8 mouse cellular contexts compared by ENCODE assay signal in the genomic region with DNA sequence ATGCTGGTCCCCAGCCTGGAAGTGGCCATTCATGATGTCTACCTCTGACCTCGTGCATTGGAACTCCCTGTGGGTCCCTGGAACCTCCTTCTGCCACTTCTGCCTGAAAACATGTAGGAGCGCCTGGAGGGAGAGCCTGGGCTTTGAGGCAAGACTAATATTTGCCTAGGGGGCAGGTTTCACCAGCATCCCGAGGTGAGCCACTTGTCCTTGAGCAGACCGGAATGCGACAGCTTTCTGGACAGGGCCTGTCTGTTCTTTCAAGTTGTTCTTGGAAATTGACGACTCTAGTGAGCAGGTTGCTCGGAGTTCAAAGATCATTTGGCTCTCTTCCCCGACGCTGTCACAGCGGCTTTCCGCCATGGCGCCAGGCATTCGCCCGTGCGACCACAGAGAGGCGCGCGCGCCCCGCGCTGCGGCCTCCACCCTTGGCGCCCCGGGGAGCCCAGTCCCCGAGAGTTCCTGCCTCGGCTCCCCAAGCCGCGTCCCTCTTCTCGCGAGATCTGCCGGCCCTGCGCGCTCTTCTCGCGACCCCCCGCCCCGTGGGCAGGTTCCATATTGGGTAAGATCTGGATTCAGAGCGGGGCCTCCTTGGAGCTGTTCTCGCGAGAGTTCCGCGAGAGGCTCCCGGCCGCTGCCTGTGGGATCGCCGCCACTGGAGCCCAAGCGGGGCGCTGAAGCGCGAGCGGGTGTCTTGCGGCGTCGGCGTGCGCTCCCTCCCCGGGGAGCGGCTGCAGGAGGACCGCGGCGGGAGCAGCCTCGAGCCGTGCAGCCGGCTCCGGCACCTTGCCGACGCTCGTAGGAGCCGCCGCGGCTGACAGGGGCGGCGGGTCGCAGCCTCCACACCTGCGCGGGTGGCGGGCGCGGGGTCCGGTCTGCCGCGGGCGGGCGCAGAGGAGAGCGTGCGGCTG. TPM values are rescaled to one million over a fixed set of nuclear protein-coding genes. Genes with fewer than 3 reads are reported as not detected.
DNase-seq lines count a peak whose midpoint lies in the region; ATAC-seq and TF ChIP-seq lines count a peak whose summit lies in the region.

Gene Mapk14 (plus strand): TSS at position 554 of the 911 bp plus-strand sequence.

- under 1% methylated on average over 67 of the region's 86 CpGs for WGBS in forebrain, postnatal 0 days
- under 1% methylated on average over 80 of the region's 86 CpGs for WGBS in lung, embryonic 15.5 days

- peaks cover 46% of the 10 kb centered on the region for H3K4me1 ChIP-seq in G1E (ENCODE audit: insufficient read depth, low read depth, low read length)
- peaks cover 16% of the 10 kb centered on the region for H3K4me1 ChIP-seq in forebrain, postnatal 0 days (ENCODE audit: insufficient read depth)
- peaks cover 44% of the 10 kb centered on the region for H3K4me1 ChIP-seq in lung, embryonic 15.5 days

- TF ChIP-seq CTCF in G1E (IDR thresholded peaks at IDR 0.05; ENCODE audit: low read depth, low read length), result peak; percentile 25; the same call in 1 of the 2 replicates
- peak; percentile 74 for TF ChIP-seq CTCF in forebrain, postnatal 0 days (IDR thresholded peaks at IDR 0.05; ENCODE audit: low read depth)

- peak; percentile 92 for DNase-seq in G1E (ENCODE audit: low spot score)
- peak; percentile 98 to 99 for DNase-seq in cerebellum, adult 18-20 months
- DNase-seq in forebrain, postnatal 0 days, result peak; percentile 100
- peak; percentile 100 for DNase-seq in heart, postnatal 4 days
- DNase-seq in layer of hippocampus, adult 8-10 months (ENCODE audit: low spot score in 2 of 2), result peak; percentile 99
- DNase-seq in ovary, adult 18-20 months (ENCODE audit: low spot score), result peak; percentile 100
- DNase-seq in thymus, postnatal 0 days (ENCODE audit: low spot score), result peak; percentile 100

- peak within 1 kb of the TSS; percentile 92 for H3K9ac ChIP-seq in forebrain, postnatal 0 days
- peak within 1 kb of the TSS; percentile 87 for H3K9ac ChIP-seq in lung, embryonic 15.5 days

- no peaks in the 10 kb centered on the region for H3K27me3 ChIP-seq in G1E (ENCODE audit: insufficient read depth, low read length)
- H3K27me3 ChIP-seq in forebrain, postnatal 0 days (ENCODE audit: insufficient read depth, low read length), result no peaks in the 10 kb centered on the region
- peaks cover 8% of the 10 kb centered on the region; the same call in 1 of the 2 replicates for H3K27me3 ChIP-seq in lung, embryonic 15.5 days

- no peaks in the 10 kb centered on the region for H3K9me3 ChIP-seq in G1E (replicated peaks)
- H3K9me3 ChIP-seq in forebrain, postnatal 0 days (ENCODE audit: low read length), result no peaks in the 10 kb centered on the region
- H3K9me3 ChIP-seq in lung, embryonic 15.5 days, result no peaks in the 10 kb centered on the region

- peak within 1 kb of the TSS; percentile 87 for H3K4me2 ChIP-seq in forebrain, postnatal 0 days (ENCODE audit: low read depth)
- H3K4me2 ChIP-seq in lung, embryonic 15.5 days, result peak within 1 kb of the TSS; percentile 70

- peaks cover 26% of the 10 kb centered on the region for H3K36me3 ChIP-seq in G1E (replicated peaks)
- H3K36me3 ChIP-seq in forebrain, postnatal 0 days (ENCODE audit: insufficient read depth), result 0 out of 2 replicates have a peak, but pooled peaks cover 3% of the 10 kb centered on the region
- H3K36me3 ChIP-seq in lung, embryonic 15.5 days, result 0 out of 2 replicates have a peak, but pooled peaks cover 4% of the 10 kb centered on the region

- H3K4me3 ChIP-seq in G1E (ENCODE audit: low read depth, low read length), result peak within 1 kb of the TSS; percentile 100
- H3K4me3 ChIP-seq in forebrain, postnatal 0 days (ENCODE audit: low read depth, low read length), result peak within 1 kb of the TSS; percentile 92
- peak within 1 kb of the TSS; percentile 97 for H3K4me3 ChIP-seq in lung, embryonic 15.5 days

- peak; percentile 74 for ATAC-seq in G1E (ENCODE audit: extremely low read depth, insufficient number of reproducible peaks, low FRiP score, poor library complexity, severe bottlenecking)
- peak; percentile 97 for ATAC-seq in forebrain, postnatal 0 days
- ATAC-seq in lung, embryonic 15.5 days (ENCODE audit: borderline replicate concordance, extremely low read depth, low FRiP score, low TSS enrichment), result peak; percentile 96

- peak within 1 kb of the TSS; percentile 98 for H3K27ac ChIP-seq in forebrain, postnatal 0 days (ENCODE audit: low read depth, low read length)
- peak within 1 kb of the TSS; percentile 96 for H3K27ac ChIP-seq in lung, embryonic 15.5 days

RNA-seq across cellular contexts. Expression of gene Mapk14, which starts in this region (rescaled TPM):
- total RNA-seq in G1E (2014; fragmentation: Nextera tagmentation), result 61.3 and 72.1 TPM in 2 replicates
- total RNA-seq in G1E (2017), result 67.4 and 73.2 TPM in 2 replicates
- polyA plus RNA-seq in G1E (2012), result 55.9 and 79.6 TPM in 2 replicates
- 28.7 and 33.5 TPM in 2 replicates for total RNA-seq in forebrain, postnatal 0 days (2014; rRNA removed)
- 16.6 and 20.4 TPM in 2 replicates for polyA plus RNA-seq in forebrain, postnatal 0 days (2015; fragmentation: Nextera tagmentation; extraction: Ambion mirVana)
- total RNA-seq in heart, postnatal 4 days (2021), result 10 to 100 TPM; 45.1 to 49.6 TPM
- 10 to 100 TPM; 71.5 to 83.8 (median 77.1) TPM for total RNA-seq in layer of hippocampus, adult 8-10 months (2022)
- 53.3 and 55.6 TPM in 2 replicates for polyA plus RNA-seq in lung, embryonic 15.5 days (2015; fragmentation: Nextera tagmentation; extraction: Ambion mirVana)
- polyA plus RNA-seq in thymus, postnatal 0 days (2015; fragmentation: Nextera tagmentation; extraction: Ambion mirVana), result 42.2 and 45.7 TPM in 2 replicates

Comparison
In these comparisons a context has a peak if more than half of its experiments do, and no peak if none do; other contexts are left out.
1. Peak in every context shown above with its lines: DNase-seq, ATAC-seq, H3K4me3 ChIP-seq and H3K27ac ChIP-seq.